Mouse (Mus musculus): ENCODE data around the gene Pias3.

DNA sequence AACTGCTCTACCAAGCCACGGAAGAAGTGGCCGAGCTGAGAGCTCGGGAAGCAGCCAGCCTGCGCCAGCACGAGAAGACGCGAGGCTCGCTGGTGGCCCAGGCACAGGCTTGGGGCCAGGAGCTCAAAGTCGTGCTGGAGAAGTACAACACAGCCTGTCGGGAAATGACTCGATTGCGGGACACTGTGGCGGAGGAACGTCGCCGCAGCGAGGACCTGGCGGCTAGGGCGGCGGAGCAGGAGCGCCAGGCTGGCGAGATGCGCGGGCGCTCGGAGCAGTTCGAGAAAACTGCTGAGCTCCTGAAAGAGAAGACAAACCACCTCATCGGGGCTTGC is 11.4 kb upstream of the Pias3 start:
- no peak for TF ChIP-seq CTCF (IDR thresholded peaks at IDR 0.05; ENCODE audit: low read depth, low read length)
- TF ChIP-seq POLR2A (IDR thresholded peaks at IDR 0.05; ENCODE audit: extremely low read depth, insufficient read depth, low read length): no peak

Measured in liver, adult 2 months (tissue).